Mouse (Mus musculus) lung, embryonic 14.5 days (tissue): Measurements from ENCODE around the gene Kcnj1. TPM values are rescaled to one million over a fixed set of nuclear protein-coding genes. Genes with fewer than 3 reads are reported as not detected.

Source experiments
- ATAC-seq: fragments of 200-750 bp; cut with Nextera tagmentation; 2 replicates; pipeline ENCODE4 v1.8.0; 2017; ENCODE audit warnings: mild to moderate bottlenecking, moderate TSS enrichment, moderate library complexity; ENCODE audit not compliant: insufficient read depth
- DNase-seq: peaks from one replicate; pipeline ENCODE4 v3.0.0-alpha.2; 2015
- H3K27ac ChIP-seq: fragments of 300-500 bp; sonication (generic); 2 replicates; pipeline ENCODE4 v1.5.1; 2014; ENCODE audit warnings: low read depth, mild to moderate bottlenecking, moderate library complexity
- H3K27me3 ChIP-seq: fragments of 300-500 bp; sonication (generic); 2 replicates; pipeline ENCODE4 v1.6.1; 2014; ENCODE audit warnings: low read length, control low read depth; ENCODE audit not compliant: insufficient read depth
- H3K36me3 ChIP-seq: fragments of 300-500 bp; sonication (generic); 2 replicates; pipeline ENCODE4 v1.6.1; 2014; ENCODE audit warnings: control low read depth; ENCODE audit not compliant: insufficient read depth
- H3K4me1 ChIP-seq: fragments of 300-500 bp; sonication (generic); 2 replicates; pipeline ENCODE4 v1.6.1; 2014; ENCODE audit warnings: antibody characterized with exemption, control low read depth; ENCODE audit not compliant: insufficient read depth
- H3K4me2 ChIP-seq: fragments of 300-500 bp; sonication (generic); 2 replicates; pipeline ENCODE4 v1.6.1; 2014; ENCODE audit warnings: mild to moderate bottlenecking
- H3K4me3 ChIP-seq: fragments of 300-500 bp; sonication (generic); 2 replicates; pipeline ENCODE4 v1.5.1; 2014; ENCODE audit warnings: low read depth, low read length
- H3K9ac ChIP-seq: fragments of 300-500 bp; sonication (generic); 2 replicates; pipeline ENCODE4 v1.6.1; 2014
- H3K9me3 ChIP-seq: fragments of 300-500 bp; sonication (generic); 2 replicates; pipeline ENCODE4 v1.6.1; 2016; ENCODE audit warnings: low read depth, low read length, control low read depth
- CTCF ChIP-seq: IDR thresholded peaks from 2 replicates; pipeline ENCODE4 v1.5.1; 2016; ENCODE audit warnings: antibody characterized with exemption, low read depth
- WGBS: fragments of 180-500 bp; shearing (Covaris S2); extraction: QIAGEN DNeasy Blood & Tissue Kit; methylation state at CpG from one replicate; pipeline ENCODE4 v1.1.7; 2014; 5-methylcytosine and 5-hydroxymethylcytosine counted together
- polyA plus RNA-seq: library from polyadenylated mRNA; unstranded; fragments of >200 nt; fragmentation: Nextera tagmentation; extraction: Ambion mirVana; gene quantifications from 2 replicates; pipeline ENCODE4 v1.2.1, GENCODE M21; 2014

Kcnj1 gene
- polyA plus RNA-seq, 1 experiment from 2014 or later = not detected

GRCm38 (mm10) chr9:32391701-32392100 is 19.4 kb downstream of the Kcnj1 start:
- no peak overlapping the region for H3K4me2 ChIP-seq
- no peak overlapping the region for H3K27ac ChIP-seq
- ATAC-seq = no peak
- H3K27me3 ChIP-seq = no peaks in the 10 kb centered on the region
- no peaks in the 10 kb centered on the region for H3K36me3 ChIP-seq
- H3K4me1 ChIP-seq = no peaks in the 10 kb centered on the region
- WGBS = 81% methylated on average over 9 of the region's 9 CpGs
- TF ChIP-seq CTCF = no peak
- H3K9me3 ChIP-seq = no peaks in the 10 kb centered on the region
- no peak overlapping the region for H3K4me3 ChIP-seq
- H3K9ac ChIP-seq = no peak overlapping the region
- no peak for DNase-seq

GRCm38 (mm10) chr9:32392716-32393115 is 20.4 kb downstream of the Kcnj1 start:
- no peaks in the 10 kb centered on the region for H3K4me1 ChIP-seq
- no peaks in the 10 kb centered on the region for H3K36me3 ChIP-seq
- WGBS = 75% methylated on average over 6 of the region's 6 CpGs
- H3K27me3 ChIP-seq = no peaks in the 10 kb centered on the region
- H3K9me3 ChIP-seq = no peaks in the 10 kb centered on the region
- no peak overlapping the region for H3K27ac ChIP-seq
- H3K4me2 ChIP-seq = no peak overlapping the region
- H3K9ac ChIP-seq = no peak overlapping the region
- no peak for ATAC-seq
- no peak for DNase-seq
- H3K4me3 ChIP-seq = no peak overlapping the region
- no peak for TF ChIP-seq CTCF

GRCm38 (mm10) chr9:32394761-32395161 is 22.5 kb downstream of the Kcnj1 start:
- ATAC-seq (no peak), DNase-seq (no peak)
- no peak for TF ChIP-seq CTCF

GRCm38 (mm10) chr9:32400212-32400611 is 27.9 kb downstream of the Kcnj1 start:
- ATAC-seq (no peak), DNase-seq (no peak)
- Histone ChIP-seq H3K4me2 (no peak overlapping the region), H3K27ac (0 out of 2 replicates have a peak overlapping the region, but pooled peaks have one; percentile 3), H3K27me3 (no peaks in the 10 kb centered on the region), H3K9me3 (no peaks in the 10 kb centered on the region), H3K4me1 (0 out of 2 replicates have a peak, but pooled peaks cover 3% of the 10 kb centered on the region), H3K9ac (no peak overlapping the region), H3K36me3 (no peaks in the 10 kb centered on the region), H3K4me3 (no peak overlapping the region)
- 27% methylated on average over 2 of the region's 2 CpGs for WGBS
- TF ChIP-seq CTCF = no peak

More at GRCm38 (mm10) chr9:32394761-32395161, 22.5 kb downstream of the Kcnj1 start:
- no peaks in the 10 kb centered on the region for H3K4me1 ChIP-seq
- no peak overlapping the region for H3K9ac ChIP-seq
- no peaks in the 10 kb centered on the region for H3K27me3 ChIP-seq
- H3K9me3 ChIP-seq = no peaks in the 10 kb centered on the region
- H3K4me2 ChIP-seq = no peak overlapping the region
- WGBS = 73% methylated on average over 4 of the region's 4 CpGs
- H3K4me3 ChIP-seq = no peak overlapping the region
- no peaks in the 10 kb centered on the region for H3K36me3 ChIP-seq
- no peak overlapping the region for H3K27ac ChIP-seq

- H3K36me3 ChIP-seq = no peaks in the 10 kb centered on the region
- TF ChIP-seq CTCF = no peak
- 0 out of 2 replicates have a peak overlapping the region, but pooled peaks have one; percentile 3 for H3K27ac ChIP-seq
- H3K4me3 ChIP-seq = no peak overlapping the region
- H3K9ac ChIP-seq = no peak overlapping the region
- 25% methylated on average over 5 of the region's 5 CpGs for WGBS
- DNase-seq (peak; percentile 82), ATAC-seq (peak; percentile 76; the same call in 1 of the 2 replicates)
- H3K27me3 ChIP-seq = no peaks in the 10 kb centered on the region
- 0 out of 2 replicates have a peak, but pooled peaks cover 3% of the 10 kb centered on the region for H3K4me1 ChIP-seq
- no peak overlapping the region for H3K4me2 ChIP-seq
- no peaks in the 10 kb centered on the region for H3K9me3 ChIP-seq
Observed at GRCm38 (mm10) chr9:32400662-32401161, 28.4 kb downstream of the Kcnj1 start.

GRCm38 (mm10) chr9:32405191-32405925 is 33.1 kb downstream of the Kcnj1 start:
- peaks cover 8% of the 10 kb centered on the region for H3K4me1 ChIP-seq
- H3K9me3 ChIP-seq = no peaks in the 10 kb centered on the region
- no peak overlapping the region for H3K4me2 ChIP-seq
- TF ChIP-seq CTCF = peak; percentile 93
- DNase-seq (peak; percentile 93), ATAC-seq (0 out of 2 replicates have a peak, but pooled peaks have one; percentile 32)
- 41% methylated on average over 11 of the region's 11 CpGs for WGBS
- H3K4me3 ChIP-seq = no peak overlapping the region
- no peak overlapping the region for H3K9ac ChIP-seq
- no peaks in the 10 kb centered on the region for H3K36me3 ChIP-seq
- peaks cover 3% of the 10 kb centered on the region; the same call in 1 of the 2 replicates for H3K27me3 ChIP-seq
- no peak overlapping the region for H3K27ac ChIP-seq

GRCm38 (mm10) chr9:32408730-32409059 is 36.4 kb downstream of the Kcnj1 start:
- H3K4me3 ChIP-seq = peak overlapping the region; percentile 43
- peak; percentile 26 for DNase-seq
- peaks cover 4% of the 10 kb centered on the region for H3K4me1 ChIP-seq
- no peak overlapping the region for H3K27ac ChIP-seq
- peak overlapping the region; percentile 98 for H3K4me2 ChIP-seq
- no peaks in the 10 kb centered on the region for H3K9me3 ChIP-seq
- no peak for TF ChIP-seq CTCF
- H3K27me3 ChIP-seq = peaks cover 3% of the 10 kb centered on the region; the same call in 1 of the 2 replicates
- peak overlapping the region; percentile 61 for H3K9ac ChIP-seq
- H3K36me3 ChIP-seq = no peaks in the 10 kb centered on the region
- ATAC-seq = no peak
- 20% methylated on average over 8 of the region's 8 CpGs for WGBS
